Mouse (Mus musculus) liver, embryonic 14.5 days (tissue): Measurements from ENCODE around the gene Nme8. TPM values are rescaled to one million over a fixed set of nuclear protein-coding genes. Genes with fewer than 3 reads are reported as not detected.

Source experiments
- ATAC-seq: fragments of 200-750 bp; cut with Nextera tagmentation; 2 replicates; pipeline ENCODE4 v1.8.0; 2017; ENCODE audit warnings: moderate number of reproducible peaks, mild to moderate bottlenecking, moderate library complexity; ENCODE audit not compliant: insufficient read depth
- DNase-seq, 3 experiments: peaks; one replicate each; pipeline ENCODE4 v3.0.0-alpha.2; 2012 to 2013; ENCODE audit warnings: low read depth in 3 of 3, low spot score in 3 of 3
- H3K27ac ChIP-seq: fragments of 300-500 bp; sonication (generic); 2 replicates; pipeline ENCODE4 v1.5.1; 2014; ENCODE audit warnings: moderate library complexity, mild to moderate bottlenecking, control low read depth, inconsistent platforms
- H3K27me3 ChIP-seq: fragments of 300-500 bp; sonication (generic); 2 replicates; pipeline ENCODE4 v1.6.1; 2014; ENCODE audit warnings: mild to moderate bottlenecking, low read length, moderate library complexity; ENCODE audit not compliant: control insufficient read depth, insufficient read depth
- H3K36me3 ChIP-seq: fragments of 300-500 bp; sonication (generic); replicated peaks from 2 replicates; pipeline ENCODE4 v1.6.1; 2014; ENCODE audit warnings: low read depth; ENCODE audit not compliant: control insufficient read depth, insufficient read depth
- H3K4me1 ChIP-seq, 2 experiments: fragments of 200-500 bp in 1 of 2; fragments of 300-500 bp in 1 of 2; sonication (generic) in 1 of 2; replicated peaks; 2 replicates each; pipeline ENCODE4 v1.6.1; 2012 to 2014; ENCODE audit warnings: antibody characterized with exemption in 1 of 2, inconsistent platforms in 1 of 2, low read length in 1 of 2; ENCODE audit not compliant: control insufficient read depth in 2 of 2, insufficient read depth in 2 of 2
- H3K4me2 ChIP-seq: fragments of 300-500 bp; sonication (generic); 2 replicates; pipeline ENCODE4 v1.6.1; 2014; ENCODE audit warnings: low read depth, mild to moderate bottlenecking, control low read depth, moderate library complexity
- H3K4me3 ChIP-seq, 2 experiments: fragments of 200-500 bp in 1 of 2; fragments of 300-500 bp in 1 of 2; sonication (generic) in 1 of 2; 2 replicates each; pipeline ENCODE4 v1.5.1; 2012 to 2014; ENCODE audit warnings: low read depth in 2 of 2, low read length in 2 of 2, mild to moderate bottlenecking in 2 of 2, control low read depth in 1 of 2, inconsistent platforms in 1 of 2, moderate library complexity in 1 of 2; ENCODE audit not compliant: insufficient read depth in 1 of 2
- H3K9ac ChIP-seq: fragments of 300-500 bp; sonication (generic); replicated peaks from 2 replicates; pipeline ENCODE4 v1.6.1; 2014; ENCODE audit warnings: mild to moderate bottlenecking, control low read depth, moderate library complexity
- H3K9me3 ChIP-seq: fragments of 300-500 bp; sonication (generic); 2 replicates; pipeline ENCODE4 v1.6.1; 2016; ENCODE audit warnings: low read length, mixed read lengths; ENCODE audit not compliant: control insufficient read depth
- CTCF ChIP-seq: IDR thresholded peaks from 2 replicates; pipeline ENCODE4 v1.5.1; 2016; ENCODE audit warnings: antibody characterized with exemption, low read depth, control low read depth
- EP300 ChIP-seq: IDR thresholded peaks from 2 replicates; pipeline ENCODE4 v1.6.1; 2016; ENCODE audit warnings: antibody characterized with exemption, low read depth
- WGBS: fragments of 180-500 bp; shearing (Covaris S2); extraction: QIAGEN DNeasy Blood & Tissue Kit; methylation state at CpG from one replicate; pipeline ENCODE4 v1.1.7; 2014; ENCODE audit not compliant: insufficient replicate concordance; 5-methylcytosine and 5-hydroxymethylcytosine counted together
- polyA plus RNA-seq, 2 experiments: library from polyadenylated mRNA; depleted of rRNA in 1 of 2; stranded (reverse) in 1 of 2; unstranded in 1 of 2; fragments of >200 nt; fragmentation: Nextera tagmentation in 1 of 2; extraction: Ambion mirVana in 1 of 2; gene quantifications; 2 replicates each; pipeline versions ENCODE4 v1.2.1 to v1.2.3; 2012 to 2014

Gene Nme8
- polyA plus RNA-seq, 2 experiments = not detected

GRCm38 (mm10) chr13:19619216-19619927 lies 78.2 kb downstream of the Nme8 start, which contains the start of gene Epdr1:
Gene Epdr1 (minus strand): TSS chr13:19619927.
- H3K27ac ChIP-seq = no peak within 1 kb of the TSS; the same call in none of the 2 replicates
- TF ChIP-seq CTCF = peak; percentile 77
- TF ChIP-seq EP300 = no peak
- H3K4me2 ChIP-seq = peak within 1 kb of the TSS; percentile 83
- DNase-seq (peak; percentile 37 to 59 (median 56)), ATAC-seq (peak; percentile 70)
- H3K9ac ChIP-seq = peak within 1 kb of the TSS; percentile 82
- H3K4me3 ChIP-seq = peak within 1 kb of the TSS; percentile 69 to 70
- peaks cover 9% of the 10 kb centered on the region for H3K27me3 ChIP-seq
- H3K36me3 ChIP-seq = no peaks in the 10 kb centered on the region
- H3K9me3 ChIP-seq = no peaks in the 10 kb centered on the region
- H3K4me1 ChIP-seq = peaks cover 0 to 11% of the 10 kb centered on the region in 2 experiments
- under 1% methylated on average over 46 of the region's 46 CpGs for WGBS

- DNase-seq (no peak), ATAC-seq (peak; percentile 73)
- Histone ChIP-seq H3K4me1 (peaks cover 0 to 11% of the 10 kb centered on the region in 2 experiments), H3K9ac (peak overlapping the region; percentile 82), H3K36me3 (no peaks in the 10 kb centered on the region), H3K4me3 (peak overlapping the region; percentile 69 to 70), H3K4me2 (peak overlapping the region; percentile 83), H3K27ac (no peak overlapping the region; the same call in none of the 2 replicates), H3K9me3 (no peaks in the 10 kb centered on the region), H3K27me3 (peaks cover 7% of the 10 kb centered on the region)
- 10% methylated on average over 5 of the region's 5 CpGs for WGBS
- TF ChIP-seq EP300 (no peak), CTCF (no peak)
Measured at GRCm38 (mm10) chr13:19618841-19619215, 78.8 kb downstream of the Nme8 start.

- no peak for ATAC-seq
- H3K4me2 ChIP-seq = peak overlapping the region; percentile 83
- no peak overlapping the region for H3K27ac ChIP-seq
- no peaks in the 10 kb centered on the region for H3K27me3 ChIP-seq
- H3K9me3 ChIP-seq = no peaks in the 10 kb centered on the region
- no peak for DNase-seq
- WGBS = 64% methylated on average over 4 of the region's 4 CpGs
- H3K36me3 ChIP-seq = no peaks in the 10 kb centered on the region
- H3K9ac ChIP-seq = peak overlapping the region; percentile 31
- TF ChIP-seq EP300 (no peak), CTCF (no peak)
- H3K4me3 ChIP-seq = peak overlapping the region; percentile 14 to 69; a peak in 3 of 4 replicates
- peaks cover 0 to 9% of the 10 kb centered on the region in 2 experiments for H3K4me1 ChIP-seq
Measured at GRCm38 (mm10) chr13:19618081-19618480, 79.5 kb downstream of the Nme8 start.

- peaks cover 0 to 5% of the 10 kb centered on the region in 2 experiments; a peak in 3 of 4 replicates for H3K4me1 ChIP-seq
- H3K4me2 ChIP-seq = no peak overlapping the region
- H3K27me3 ChIP-seq = no peaks in the 10 kb centered on the region
- no peak overlapping the region for H3K27ac ChIP-seq
- 52% methylated on average over 1 of the region's 1 CpGs for WGBS
- no peak overlapping the region for H3K4me3 ChIP-seq
- ATAC-seq (no peak), DNase-seq (no peak)
- no peaks in the 10 kb centered on the region for H3K36me3 ChIP-seq
- no peak for TF ChIP-seq EP300
- no peak for TF ChIP-seq CTCF
- no peaks in the 10 kb centered on the region for H3K9me3 ChIP-seq
- H3K9ac ChIP-seq = no peak overlapping the region
Measured at GRCm38 (mm10) chr13:19614311-19614710, 83.3 kb downstream of the Nme8 start.

- Histone ChIP-seq H3K27me3 (no peaks in the 10 kb centered on the region), H3K36me3 (no peaks in the 10 kb centered on the region), H3K4me2 (no peak overlapping the region), H3K9me3 (no peaks in the 10 kb centered on the region), H3K4me3 (no peak overlapping the region), H3K9ac (no peak overlapping the region), H3K27ac (no peak overlapping the region), H3K4me1 (peaks cover under 1 to 8% of the 10 kb centered on the region in 2 experiments; a peak in 3 of 4 replicates)
- TF ChIP-seq CTCF (no peak), EP300 (no peak)
- DNase-seq = no peak
- WGBS = 82% methylated on average over 1 of the region's 1 CpGs
- ATAC-seq = no peak
Measured at GRCm38 (mm10) chr13:19613426-19613825, 84.2 kb downstream of the Nme8 start.
